22 mouse cellular contexts compared by ENCODE assay signal in the genomic region with DNA sequence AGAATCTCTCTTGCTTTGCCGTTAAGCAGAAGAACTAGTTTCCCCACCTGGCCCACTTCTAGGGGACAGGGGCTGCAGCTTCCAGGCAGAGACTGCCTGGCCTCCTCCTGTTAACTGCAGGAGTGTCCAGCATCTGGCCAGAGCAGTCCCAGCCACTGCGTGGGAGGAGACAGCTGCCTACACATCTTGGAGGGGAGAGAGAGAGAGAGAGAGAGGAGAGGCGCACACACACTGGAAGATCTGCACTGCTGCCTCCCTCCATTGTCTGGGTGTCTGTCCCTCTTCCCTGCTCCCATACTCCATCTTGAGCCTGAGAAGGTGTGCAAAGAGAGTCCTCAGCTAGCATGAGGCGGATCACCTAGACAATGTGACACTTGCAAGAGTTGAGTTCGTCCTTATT. TPM values are rescaled to one million over a fixed set of nuclear protein-coding genes. Genes with fewer than 3 reads are reported as not detected.
DNase-seq lines count a peak whose midpoint lies in the region; ATAC-seq and TF ChIP-seq lines count a peak whose summit lies in the region.
"Had no signal": no experiment of that assay in that cellular context is flagged by ENCODE, and none has a peak within 500 bp of the region (broad histone marks: within the 10 kb centered on the region; RNA-seq: fewer than 3 reads in every experiment).

No protein-coding gene starts in this region.

- ATAC-seq in heart, embryonic 12.5 days (ENCODE audit: insufficient number of reproducible peaks, low FRiP score) = no peak
- 0 out of 2 replicates have a peak, but pooled peaks have one; percentile 60 for ATAC-seq in kidney, embryonic 16.5 days (ENCODE audit: low FRiP score, low TSS enrichment)
- no peak for ATAC-seq in lung, embryonic 15.5 days (ENCODE audit: borderline replicate concordance, extremely low read depth, low FRiP score, low TSS enrichment)
- no peak for ATAC-seq in midbrain, embryonic 11.5 days (ENCODE audit: low FRiP score)
- ATAC-seq: forebrain, embryonic 15.5 days; midbrain, embryonic 15.5 days had no signal

- DNase-seq in heart, adult 18-20 months = no peak
- DNase-seq in kidney, adult 9 months = no peak
- DNase-seq in lung, postnatal 10 days = no peak
- DNase-seq in midbrain, embryonic 11.5 days (ENCODE audit: low spot score, missing footprints) = no peak
- DNase-seq: adrenal gland, postnatal 36 days; B cell, adult 2 months; cerebellum, adult 18-20 months; cerebellum, postnatal 25 days; embryo, embryonic 11 days; gastrocnemius, postnatal 36 days; liver; retina, postnatal 1 day; thymus, postnatal 25 days had no signal

- H3K27me3 ChIP-seq in heart, embryonic 12.5 days (replicated peaks) = peaks cover 6% of the 10 kb centered on the region; the same call in 1 of the 2 replicates
- no peaks in the 10 kb centered on the region for H3K27me3 ChIP-seq in kidney, embryonic 16.5 days (ENCODE audit: insufficient read depth, low read length)
- H3K27me3 ChIP-seq in lung, embryonic 15.5 days = no peaks in the 10 kb centered on the region
- no peaks in the 10 kb centered on the region; the same call in 1 of the 2 replicates for H3K27me3 ChIP-seq in midbrain, embryonic 11.5 days (ENCODE audit: control insufficient read depth, insufficient read depth, low read length)
- H3K27me3 ChIP-seq: forebrain, embryonic 15.5 days; hindbrain, embryonic 12.5 days; midbrain, embryonic 15.5 days; stomach, embryonic 15.5 days had no signal

- 69% methylated on average over 5 of the region's 5 CpGs for WGBS in heart, embryonic 12.5 days
- 66% methylated on average over 5 of the region's 5 CpGs for WGBS in kidney, embryonic 16.5 days
- WGBS in lung, embryonic 15.5 days = 79% methylated on average over 5 of the region's 5 CpGs
- WGBS in bone marrow, adult 2 months = 67% methylated on average over 5 of the region's 5 CpGs
- WGBS in midbrain, embryonic 11.5 days = 83% methylated on average over 5 of the region's 5 CpGs

- H3K36me3 ChIP-seq in heart, embryonic 12.5 days = peaks cover 45% of the 10 kb centered on the region
- H3K36me3 ChIP-seq in kidney, embryonic 16.5 days (ENCODE audit: insufficient read depth, low read length) = peaks cover 28% of the 10 kb centered on the region
- peaks cover 15% of the 10 kb centered on the region; the same call in 1 of the 2 replicates for H3K36me3 ChIP-seq in lung, embryonic 15.5 days
- peaks cover 5% of the 10 kb centered on the region; the same call in 1 of the 2 replicates for H3K36me3 ChIP-seq in midbrain, embryonic 11.5 days (ENCODE audit: control insufficient read depth, insufficient read depth, low read length)

- no peak for TF ChIP-seq CTCF in bone marrow, adult 2 months (IDR thresholded peaks at IDR 0.05; ENCODE audit: control insufficient read depth, insufficient read depth, low read length)

- no peak overlapping the region for H3K9ac ChIP-seq in heart, embryonic 12.5 days
- no peak overlapping the region for H3K9ac ChIP-seq in kidney, embryonic 16.5 days (replicated peaks; ENCODE audit: low read length)
- H3K9ac ChIP-seq in lung, embryonic 15.5 days = no peak overlapping the region
- no peak overlapping the region for H3K9ac ChIP-seq in midbrain, embryonic 11.5 days (ENCODE audit: low read length)
- H3K9ac ChIP-seq: forebrain, embryonic 15.5 days; hindbrain, embryonic 12.5 days; midbrain, embryonic 15.5 days; stomach, embryonic 15.5 days had no signal

- H3K9me3 ChIP-seq in heart, embryonic 12.5 days (replicated peaks) = no peaks in the 10 kb centered on the region
- H3K9me3 ChIP-seq in kidney, embryonic 16.5 days (ENCODE audit: low read length) = no peaks in the 10 kb centered on the region
- no peaks in the 10 kb centered on the region for H3K9me3 ChIP-seq in lung, embryonic 15.5 days
- no peaks in the 10 kb centered on the region for H3K9me3 ChIP-seq in midbrain, embryonic 11.5 days (ENCODE audit: control insufficient read depth, low read length)
- H3K9me3 ChIP-seq: forebrain, embryonic 15.5 days; hindbrain, embryonic 12.5 days; megakaryocyte, embryonic 14.5 days; midbrain, embryonic 15.5 days; stomach, embryonic 15.5 days had no signal

- peak overlapping the region; percentile 66; the same call in 1 of the 2 replicates for H3K27ac ChIP-seq in heart, embryonic 12.5 days (ENCODE audit: poor library complexity, severe bottlenecking)
- H3K27ac ChIP-seq in kidney, embryonic 16.5 days (ENCODE audit: low read length) = no peak overlapping the region
- H3K27ac ChIP-seq in lung, embryonic 15.5 days = peak overlapping the region; percentile 55; the same call in 1 of the 2 replicates
- peak overlapping the region; percentile 72 for H3K27ac ChIP-seq in bone marrow, adult 2 months (ENCODE audit: control insufficient read depth, insufficient read depth, low read depth, low read length, poor library complexity)
- H3K27ac ChIP-seq in midbrain, embryonic 11.5 days (ENCODE audit: low read depth, low read length) = no peak overlapping the region
- H3K27ac ChIP-seq: forebrain, embryonic 15.5 days; hindbrain, embryonic 12.5 days; midbrain, embryonic 15.5 days; stomach, embryonic 15.5 days had no signal

- no peak overlapping the region for H3K4me3 ChIP-seq in heart, embryonic 12.5 days
- H3K4me3 ChIP-seq in kidney, embryonic 16.5 days (ENCODE audit: low read length) = no peak overlapping the region
- H3K4me3 ChIP-seq in lung, embryonic 15.5 days = no peak overlapping the region
- no peak overlapping the region for H3K4me3 ChIP-seq in bone marrow, adult 2 months (replicated peaks; ENCODE audit: control insufficient read depth, low read depth, low read length)
- H3K4me3 ChIP-seq in midbrain, embryonic 11.5 days (ENCODE audit: low read depth, low read length) = no peak overlapping the region
- H3K4me3 ChIP-seq: forebrain, embryonic 15.5 days; hindbrain, embryonic 12.5 days; megakaryocyte, embryonic 14.5 days; midbrain, embryonic 15.5 days; stomach, embryonic 15.5 days had no signal

- no peak for TF ChIP-seq POLR2A in bone marrow, adult 2 months (IDR thresholded peaks at IDR 0.05; ENCODE audit: borderline replicate concordance, control insufficient read depth, low read depth, low read length)

- peaks cover 38% of the 10 kb centered on the region for H3K4me1 ChIP-seq in heart, embryonic 12.5 days (replicated peaks)
- peaks cover 24% of the 10 kb centered on the region; the same call in 1 of the 2 replicates for H3K4me1 ChIP-seq in kidney, embryonic 16.5 days (ENCODE audit: insufficient read depth, low read length)
- H3K4me1 ChIP-seq in lung, embryonic 15.5 days = peaks cover 10% of the 10 kb centered on the region
- H3K4me1 ChIP-seq in bone marrow, adult 2 months (ENCODE audit: control insufficient read depth, insufficient read depth, low read length) = peaks cover 11% of the 10 kb centered on the region
- H3K4me1 ChIP-seq in midbrain, embryonic 11.5 days (ENCODE audit: control insufficient read depth, insufficient read depth, low read length) = no peaks in the 10 kb centered on the region
- H3K4me1 ChIP-seq: hindbrain, embryonic 12.5 days; midbrain, embryonic 15.5 days; stomach, embryonic 15.5 days had no signal

- no peak overlapping the region for H3K4me2 ChIP-seq in heart, embryonic 12.5 days
- H3K4me2 ChIP-seq in kidney, embryonic 16.5 days (replicated peaks; ENCODE audit: low read depth, low read length) = no peak overlapping the region
- H3K4me2 ChIP-seq in lung, embryonic 15.5 days = no peak overlapping the region
- no peak overlapping the region for H3K4me2 ChIP-seq in midbrain, embryonic 11.5 days
- H3K4me2 ChIP-seq: forebrain, embryonic 15.5 days; hindbrain, embryonic 12.5 days; midbrain, embryonic 15.5 days; stomach, embryonic 15.5 days had no signal

RNA-seq across cellular contexts. Expression of a gene that starts 31.0 kb away (rescaled TPM):
- 15.0 and 15.4 TPM in 2 replicates for polyA plus RNA-seq in heart, embryonic 12.5 days (2016; fragmentation: Nextera tagmentation; extraction: Ambion mirVana)
- total RNA-seq in heart, adult 18-20 months (2021) = 10 to 100 TPM; 10.3 to 10.4 TPM
- 20.4 and 21.9 TPM in 2 replicates for polyA plus RNA-seq in kidney, embryonic 16.5 days (2015; fragmentation: Nextera tagmentation; extraction: Ambion mirVana)
- polyA plus RNA-seq in lung, embryonic 15.5 days (2015; fragmentation: Nextera tagmentation; extraction: Ambion mirVana) = 17.6 and 19.9 TPM in 2 replicates
- 2.1 and 5.2 TPM in 2 replicates for polyA plus RNA-seq in bone marrow, adult 2 months (2011; ENCODE audit: insufficient read depth, insufficient read length, low replicate concordance, missing spikeins)
- polyA plus RNA-seq in midbrain, embryonic 11.5 days (2014; fragmentation: Nextera tagmentation; extraction: Ambion mirVana) = 14.3 and 16.5 TPM in 2 replicates

RNA-seq across cellular contexts. Expression of a gene that starts 31.1 kb away (rescaled TPM):
- polyA plus RNA-seq in heart, embryonic 12.5 days (2016; fragmentation: Nextera tagmentation; extraction: Ambion mirVana) = 33.6 and 36.0 TPM in 2 replicates
- total RNA-seq in heart, adult 18-20 months (2021) = 10 to 100 TPM; 19.8 to 19.9 TPM
- 52.4 and 52.9 TPM in 2 replicates for polyA plus RNA-seq in kidney, embryonic 16.5 days (2015; fragmentation: Nextera tagmentation; extraction: Ambion mirVana)
- 44.1 and 47.0 TPM in 2 replicates for polyA plus RNA-seq in lung, embryonic 15.5 days (2015; fragmentation: Nextera tagmentation; extraction: Ambion mirVana)
- 16.1 and 32.6 TPM in 2 replicates for polyA plus RNA-seq in bone marrow, adult 2 months (2011; ENCODE audit: insufficient read depth, insufficient read length, low replicate concordance, missing spikeins)
- 47.7 and 54.3 TPM in 2 replicates for polyA plus RNA-seq in midbrain, embryonic 11.5 days (2014; fragmentation: Nextera tagmentation; extraction: Ambion mirVana)

Comparison
In these comparisons a context has a peak if more than half of its experiments do, and no peak if none do; other contexts are left out.
1. H3K27ac ChIP-seq: peak in heart, embryonic 12.5 days (single experiment), lung, embryonic 15.5 days (single experiment) and bone marrow, adult 2 months (single experiment); none in kidney, embryonic 16.5 days (single experiment) and midbrain, embryonic 11.5 days (single experiment).